Mouse (Mus musculus) cerebellum, postnatal 36 days (tissue): ENCODE results near the gene Spem1.
A peak's percentile ranks its signal among the peaks of the same experiment; 100 is the strongest.

Experiments used
- DNase-seq, 2 experiments: peaks; one replicate each; pipeline ENCODE4 v3.0.0; 2021 to 2022; ENCODE audit warnings: mixed read lengths in 2 of 2

The Spem1 gene

GRCm38 (mm10) chr11:69799394-69800137 is 22.4 kb downstream of the Spem1 start:
- no peak for DNase-seq

GRCm38 (mm10) chr11:69797924-69798323 is 24.1 kb downstream of the Spem1 start:
- DNase-seq: no peak

GRCm38 (mm10) chr11:69795983-69796435 is 26.0 kb downstream of the Spem1 start:
- DNase-seq: no peak

- DNase-seq: peak; percentile 85 to 91
Measured at GRCm38 (mm10) chr11:69795168-69795982, 26.6 kb downstream of the Spem1 start, which contains the start of gene Chrnb1. Gene Chrnb1 (minus strand): TSS chr11:69795943.

- no peak for DNase-seq
Measured at GRCm38 (mm10) chr11:69793429-69793828, 28.6 kb downstream of the Spem1 start.

GRCm38 (mm10) chr11:69791420-69791819 is 30.6 kb downstream of the Spem1 start:
- DNase-seq: no peak

GRCm38 (mm10) chr11:69789431-69789830 is 32.5 kb downstream of the Spem1 start:
- no peak for DNase-seq

- no peak for DNase-seq
Measured at GRCm38 (mm10) chr11:69787306-69787705, 34.7 kb downstream of the Spem1 start.

GRCm38 (mm10) chr11:69784793-69785272 is 37.1 kb downstream of the Spem1 start:
- DNase-seq: no peak

GRCm38 (mm10) chr11:69781828-69782227 is 40.2 kb downstream of the Spem1 start:
- DNase-seq: no peak

GRCm38 (mm10) chr11:69778985-69779384 is 43.0 kb downstream of the Spem1 start:
- no peak for DNase-seq

GRCm38 (mm10) chr11:69778258-69778982 is 43.6 kb downstream of the Spem1 start:
- peak; percentile 49 to 53 for DNase-seq

- DNase-seq: no peak
Measured at GRCm38 (mm10) chr11:69777504-69778257, 44.3 kb downstream of the Spem1 start.

- no peak for DNase-seq
Measured at GRCm38 (mm10) chr11:69776488-69776887, 45.5 kb downstream of the Spem1 start.

GRCm38 (mm10) chr11:69775716-69776115 is 46.3 kb downstream of the Spem1 start:
- no peak for DNase-seq

GRCm38 (mm10) chr11:69774961-69775360 is 47.0 kb downstream of the Spem1 start:
- no peak for DNase-seq
